Mouse (Mus musculus) CH12.LX (cell line): Measurements from ENCODE around the gene Dclk1. TPM values are rescaled to one million over a fixed set of nuclear protein-coding genes. Genes with fewer than 3 reads are reported as not detected.

ENCODE experiments used
- DNase-seq: peaks from one replicate; pipeline ENCODE4 v3.0.0-alpha.2; 2013; ENCODE audit errors: extremely low read depth
- H3K27ac ChIP-seq: 2 replicates; pipeline ENCODE4 v1.5.1; 2012; ENCODE audit warnings: low read depth, mild to moderate bottlenecking, control low read depth, moderate library complexity; ENCODE audit not compliant: insufficient read depth
- H3K27me3 ChIP-seq: replicated peaks from 2 replicates; pipeline ENCODE3; 2012; ENCODE audit warnings: inconsistent platforms
- H3K36me3 ChIP-seq, 2 experiments: replicated peaks in 1 of 2; 2 replicates each; pipeline versions ENCODE3 to v1.6.1; 2012; ENCODE audit warnings: inconsistent platforms in 1 of 2, low read length in 1 of 2, mild to moderate bottlenecking in 1 of 2, mixed read lengths in 1 of 2, moderate library complexity in 1 of 2; ENCODE audit not compliant: control insufficient read depth in 1 of 2, insufficient read depth in 1 of 2
- H3K4me1 ChIP-seq, 2 experiments: 2 replicates each; pipeline ENCODE4 v1.6.1; 2012; ENCODE audit warnings: inconsistent platforms in 1 of 2, moderate library complexity in 1 of 2; ENCODE audit not compliant: insufficient read depth in 2 of 2, control insufficient read depth in 1 of 2
- H3K4me2 ChIP-seq: 2 replicates; pipeline ENCODE4 v1.6.1; 2012; ENCODE audit warnings: low read depth, mild to moderate bottlenecking, control low read depth; ENCODE audit not compliant: poor library complexity, insufficient read depth, severe bottlenecking
- H3K4me3 ChIP-seq, 3 experiments: fragments of 150-350 bp in 1 of 3; sonication (generic) in 1 of 3; replicated peaks in 1 of 3; 2 replicates each; pipeline versions ENCODE3 to v1.5.1; 2011 to 2012; ENCODE audit warnings: low read depth in 2 of 3, low read length in 2 of 3, mild to moderate bottlenecking in 2 of 3, moderate library complexity in 2 of 3, control low read depth in 1 of 3, improper control_type of control experiment in 1 of 3, inconsistent platforms in 1 of 3, mixed read lengths in 1 of 3; ENCODE audit not compliant: poor library complexity in 1 of 3
- H3K79me2 ChIP-seq: replicated peaks from 2 replicates; pipeline ENCODE4 v1.6.1; 2012; ENCODE audit warnings: mild to moderate bottlenecking, moderate library complexity; ENCODE audit not compliant: control insufficient read depth, poor library complexity, insufficient read depth, severe bottlenecking; ENCODE audit errors: extremely low read depth
- H3K9ac ChIP-seq: 2 replicates; pipeline ENCODE4 v1.6.1; 2012; ENCODE audit warnings: low read depth, mild to moderate bottlenecking, control low read depth, moderate library complexity; ENCODE audit not compliant: insufficient read depth
- H3K9me3 ChIP-seq: replicated peaks from 2 replicates; pipeline ENCODE3; 2012; ENCODE audit warnings: low read length, inconsistent platforms, mixed read lengths
- CHD1 ChIP-seq: IDR thresholded peaks from 2 replicates; pipeline ENCODE4 v1.6.1; 2012; ENCODE audit warnings: low read depth, low read length, improper control_type of control experiment, inconsistent platforms
- ELF1 ChIP-seq: IDR thresholded peaks from 2 replicates; pipeline ENCODE4 v1.6.1; 2014; ENCODE audit warnings: low read depth, mild to moderate bottlenecking, inconsistent platforms, low read length, improper control_type of control experiment
- EP300 ChIP-seq: IDR thresholded peaks from 2 replicates; pipeline ENCODE4 v1.6.1; 2011; ENCODE audit warnings: low read length, improper control_type of control experiment
- ETS1 ChIP-seq: conservative IDR thresholded peaks from 2 replicates; pipeline ENCODE4 v1.6.1; 2012; ENCODE audit warnings: low read depth, mild to moderate bottlenecking, inconsistent platforms, low read length, improper control_type of control experiment, moderate library complexity
- GABPA ChIP-seq: IDR thresholded peaks from 2 replicates; pipeline ENCODE4 v1.6.1; 2012; ENCODE audit warnings: low read depth, low read length, improper control_type of control experiment, inconsistent platforms; ENCODE audit not compliant: insufficient replicate concordance
- IRF4 ChIP-seq: IDR thresholded peaks from 2 replicates; pipeline ENCODE4 v1.6.1; 2014; ENCODE audit warnings: low read depth, mild to moderate bottlenecking, inconsistent platforms, low read length, improper control_type of control experiment
- JUN ChIP-seq: IDR thresholded peaks from 2 replicates; pipeline ENCODE4 v1.6.1; 2011; ENCODE audit warnings: low read depth, mild to moderate bottlenecking, low read length, improper control_type of control experiment, moderate library complexity; ENCODE audit not compliant: insufficient read depth
- MAX ChIP-seq: IDR thresholded peaks from 2 replicates; pipeline ENCODE4 v1.6.1; 2011; ENCODE audit warnings: low read length, improper control_type of control experiment
- MYC ChIP-seq: IDR thresholded peaks from 2 replicates; pipeline ENCODE4 v1.6.1; 2011; ENCODE audit warnings: low read depth, mild to moderate bottlenecking, improper control_type of control experiment, low read length
- NRF1 ChIP-seq: IDR thresholded peaks from 2 replicates; pipeline ENCODE4 v1.6.1; 2014; ENCODE audit warnings: low read depth, mild to moderate bottlenecking, inconsistent platforms, low read length, improper control_type of control experiment, moderate library complexity
- PAX5 ChIP-seq: IDR thresholded peaks from 2 replicates; pipeline ENCODE4 v1.6.1; 2012; ENCODE audit warnings: low read length, inconsistent platforms, mixed read lengths
- POLR2A ChIP-seq: IDR thresholded peaks from 2 replicates; pipeline ENCODE4 v1.6.1; 2011; ENCODE audit warnings: low read depth, mild to moderate bottlenecking, improper control_type of control experiment, low read length
- POLR2AphosphoS2 ChIP-seq: IDR thresholded peaks from 2 replicates; pipeline ENCODE4 v1.6.1; 2011; ENCODE audit warnings: low read depth, low read length, improper control_type of control experiment
- TBP ChIP-seq: conservative IDR thresholded peaks from 2 replicates; pipeline ENCODE4 v1.6.1; 2011; ENCODE audit warnings: low read depth, low read length, improper control_type of control experiment
- USF2 ChIP-seq: conservative IDR thresholded peaks from 2 replicates; pipeline ENCODE4 v1.6.1; 2011; ENCODE audit warnings: low read depth, low read length, improper control_type of control experiment
- ZKSCAN1 ChIP-seq: IDR thresholded peaks from 2 replicates; pipeline ENCODE4 v1.6.1; 2012; ENCODE audit warnings: low read depth, inconsistent platforms, low read length, improper control_type of control experiment, borderline replicate concordance
- ZMIZ1 ChIP-seq: IDR thresholded peaks from 2 replicates; pipeline ENCODE4 v1.6.1; 2012; ENCODE audit warnings: low read depth, mild to moderate bottlenecking, inconsistent platforms, low read length, improper control_type of control experiment
- dilution Hi-C: fragments of 300-500 bp; cut with MboI; formaldehyde crosslinking; loops from 2 replicates; pipeline ENCODE4 v1.14.3; 2020; ENCODE audit warnings: low sequenced_read_pairs; ENCODE audit not compliant: extremely low pct_unique_long_range_greater_than_20kb, extremely low pct_ligation_motif_present
- in situ Hi-C: fragments of 300-500 bp; cut with MboI; formaldehyde crosslinking; loops from 3 replicates; pipeline ENCODE4 v1.14.3; 2019; ENCODE audit warnings: low sequenced_read_pairs, low pct_ligation_motif_present, low pct_unique_long_range_greater_than_20kb, mixed read lengths
- polyA plus RNA-seq: library from polyadenylated mRNA; unstranded; fragments of >175 nt; gene quantifications from 2 replicates; pipeline ENCODE4 v1.2.1, GENCODE M21; 2012; ENCODE audit warnings: low read depth; ENCODE audit not compliant: insufficient read length
- total RNA-seq, 2 experiments: library from RNA; depleted of rRNA; stranded (reverse); fragments of 300-350 nt in 1 of 2; fragments of >200 nt in 1 of 2; gene quantifications; 2 replicates each; pipeline ENCODE4 v1.2.3; 2012 to 2014

Gene Dclk1
- total and polyA plus RNA-seq, 3 experiments: not detected

GRCm38 (mm10) chr3:55248508-55248907 is 6.3 kb downstream of the Dclk1 start:
- Histone ChIP-seq H3K9me3 (peaks cover 69% of the 10 kb centered on the region), H3K27ac (no peak overlapping the region), H3K4me3 (no peak overlapping the region)
- in situ Hi-C loops: no loop called here
- dilution Hi-C loops: no loop called here
- no peak for TF ChIP-seq PAX5
- no peak for TF ChIP-seq IRF4
- TF ChIP-seq POLR2A: no peak
- no peak for TF ChIP-seq GABPA
- no peak for TF ChIP-seq NRF1
- TF ChIP-seq, all 38 proteins: peak for 0
- DNase-seq: no peak
- Histone ChIP-seq H3K9ac (no peak overlapping the region), H3K27me3 (no peaks in the 10 kb centered on the region), H3K79me2 (no peaks in the 10 kb centered on the region), H3K4me2 (no peak overlapping the region), H3K36me3 (no peaks in the 10 kb centered on the region), H3K4me1 (no peaks in the 10 kb centered on the region)

GRCm38 (mm10) chr3:55250631-55251030 is 8.5 kb downstream of the Dclk1 start:
- H3K36me3 ChIP-seq: no peaks in the 10 kb centered on the region
- H3K9me3 ChIP-seq: peaks cover 66% of the 10 kb centered on the region
- H3K27me3 ChIP-seq: no peaks in the 10 kb centered on the region
- dilution Hi-C loops (no loop called here), in situ Hi-C loops (no loop called here)
- no peak for DNase-seq
- H3K9ac ChIP-seq: no peak overlapping the region
- no peaks in the 10 kb centered on the region for H3K4me1 ChIP-seq
- no peak overlapping the region for H3K4me3 ChIP-seq
- H3K27ac ChIP-seq: no peak overlapping the region
- no peak overlapping the region for H3K4me2 ChIP-seq
- no peak for TF ChIP-seq ELF1
- no peak for TF ChIP-seq JUN
- no peak for TF ChIP-seq USF2
- no peak for TF ChIP-seq CHD1
- TF ChIP-seq POLR2AphosphoS2: no peak
- TF ChIP-seq ETS1: no peak
- TF ChIP-seq EP300: no peak
- TF ChIP-seq ZKSCAN1: no peak
- no peak for TF ChIP-seq NRF1
- TF ChIP-seq IRF4: no peak
- TF ChIP-seq ZMIZ1: no peak
- TF ChIP-seq MAX: no peak
- TF ChIP-seq MYC: no peak
- TF ChIP-seq TBP: no peak
- no peaks in the 10 kb centered on the region for H3K79me2 ChIP-seq
